In genomic region chr7:30194101-30194831, GRCm38 (mm10) we compare ENCODE assay signal across 8 mouse cellular contexts. TPM values are rescaled to one million over a fixed set of nuclear protein-coding genes. Genes with fewer than 3 reads are reported as not detected.
DNase-seq lines count a peak whose midpoint lies in the region; ATAC-seq lines count a peak whose summit lies in the region.

No protein-coding gene starts in this region.

- H3K4me2 ChIP-seq in heart, embryonic 15.5 days = peak overlapping the region; percentile 80

- H3K9me3 ChIP-seq in heart, embryonic 15.5 days (replicated peaks) = no peaks in the 10 kb centered on the region

- peak overlapping the region; percentile 88 for H3K27ac ChIP-seq in heart, embryonic 15.5 days

- peaks cover 33% of the 10 kb centered on the region for H3K36me3 ChIP-seq in heart, embryonic 15.5 days
- no peaks in the 10 kb centered on the region for H3K36me3 ChIP-seq in splenic B cell, adult 2 months (ENCODE audit: control insufficient read depth, insufficient read depth, low read length, poor library complexity, severe bottlenecking)

- H3K4me1 ChIP-seq in heart, embryonic 15.5 days (replicated peaks) = peaks cover 23% of the 10 kb centered on the region

- peak; percentile 16; the same call in 1 of the 2 replicates for ATAC-seq in heart, embryonic 15.5 days (replicated peaks; ENCODE audit: insufficient number of reproducible peaks, insufficient read depth, low FRiP score, low read depth)
- peak; percentile 17 for ATAC-seq in megakaryocyte, adult 5-6 weeks (ENCODE audit: poor library complexity, severe bottlenecking)

- H3K4me3 ChIP-seq in heart, embryonic 15.5 days = peak overlapping the region; percentile 80

- peak; percentile 47 for DNase-seq in gastrocnemius, adult 18-20 months (ENCODE audit: low spot score)
- DNase-seq in gastrocnemius, postnatal 25 days = no peak
- DNase-seq in MN1 (ENCODE audit: low spot score) = peak; percentile 49
- peak; percentile 49 for DNase-seq in embryo, embryonic 9.5 days (ENCODE audit: extremely low spot score)
- DNase-seq in kidney, postnatal 14 days = peak; percentile 52
- peak; percentile 48 for DNase-seq in splenic B cell, adult 2 months (ENCODE audit: low read depth, low spot score)

- under 1% methylated on average over 26 of the region's 26 CpGs for WGBS in heart, embryonic 15.5 days

- H3K9ac ChIP-seq in heart, embryonic 15.5 days = peak overlapping the region; percentile 83

- H3K27me3 ChIP-seq in heart, embryonic 15.5 days = no peaks in the 10 kb centered on the region
- H3K27me3 ChIP-seq in splenic B cell, adult 2 months (ENCODE audit: control insufficient read depth, insufficient read depth, low read length, poor library complexity, severe bottlenecking) = no peaks in the 10 kb centered on the region

RNA-seq across cellular contexts. Expression of gene Capns1, which starts 4.3 kb away (rescaled TPM):
- total RNA-seq in gastrocnemius, adult 18-20 months (2021) = 100 to 1,000 TPM; 198 to 205 TPM
- total RNA-seq in gastrocnemius, postnatal 25 days (2021) = 100 to 1,000 TPM; 201 to 255 TPM
- polyA plus RNA-seq in heart, embryonic 15.5 days (2015; fragmentation: Nextera tagmentation; extraction: Ambion mirVana) = 77.4 and 96.6 TPM in 2 replicates
- total RNA-seq in megakaryocyte, adult 5-6 weeks (2015) = 485 and 524 TPM in 2 replicates
- 307 and 314 TPM in 2 replicates for total RNA-seq in megakaryocyte, adult 5-6 weeks (2017)

RNA-seq across cellular contexts. Expression of gene Cox7a1, which starts 10.3 kb away (rescaled TPM):
- 100 to 1,000 TPM; 938 to 989 TPM for total RNA-seq in gastrocnemius, adult 18-20 months (2021)
- 1,000 to 10,000 TPM; 1,093 to 1,260 TPM for total RNA-seq in gastrocnemius, postnatal 25 days (2021)
- polyA plus RNA-seq in heart, embryonic 15.5 days (2015; fragmentation: Nextera tagmentation; extraction: Ambion mirVana) = 369 and 603 TPM in 2 replicates
- total RNA-seq in megakaryocyte, adult 5-6 weeks (2015) = 0.91 and 1.6 TPM in 2 replicates
- total RNA-seq in megakaryocyte, adult 5-6 weeks (2017) = 0.94 and 2.4 TPM in 2 replicates

RNA-seq across cellular contexts. Expression of gene Zfp146, which starts 24.7 kb away (rescaled TPM):
- 10 to 100 TPM; 24.7 to 28.7 TPM for total RNA-seq in gastrocnemius, adult 18-20 months (2021)
- total RNA-seq in gastrocnemius, postnatal 25 days (2021) = 10 to 100 TPM; 21.4 to 28.0 TPM
- 6.9 and 8.5 TPM in 2 replicates for polyA plus RNA-seq in heart, embryonic 15.5 days (2015; fragmentation: Nextera tagmentation; extraction: Ambion mirVana)
- total RNA-seq in megakaryocyte, adult 5-6 weeks (2015) = 16.6 and 25.2 TPM in 2 replicates
- 32.8 and 35.2 TPM in 2 replicates for total RNA-seq in megakaryocyte, adult 5-6 weeks (2017)

RNA-seq across cellular contexts. Expression of gene Polr2i, which starts 37.5 kb away (rescaled TPM):
- total RNA-seq in gastrocnemius, adult 18-20 months (2021) = 10 to 100 TPM; 57.1 to 57.7 TPM
- total RNA-seq in gastrocnemius, postnatal 25 days (2021) = 10 to 100 TPM; 50.8 to 58.9 TPM
- 99.7 and 105 TPM in 2 replicates for polyA plus RNA-seq in heart, embryonic 15.5 days (2015; fragmentation: Nextera tagmentation; extraction: Ambion mirVana)
- total RNA-seq in megakaryocyte, adult 5-6 weeks (2015) = 46.4 and 51.0 TPM in 2 replicates
- total RNA-seq in megakaryocyte, adult 5-6 weeks (2017) = 31.5 and 39.1 TPM in 2 replicates

RNA-seq across cellular contexts. Expression of gene Tbcb, which starts 37.8 kb away (rescaled TPM):
- 10 to 100 TPM; 29.6 to 31.9 TPM for total RNA-seq in gastrocnemius, adult 18-20 months (2021)
- total RNA-seq in gastrocnemius, postnatal 25 days (2021) = 10 to 100 TPM; 25.0 to 25.9 TPM
- 125 and 140 TPM in 2 replicates for polyA plus RNA-seq in heart, embryonic 15.5 days (2015; fragmentation: Nextera tagmentation; extraction: Ambion mirVana)
- 84.2 and 92.7 TPM in 2 replicates for total RNA-seq in megakaryocyte, adult 5-6 weeks (2015)
- total RNA-seq in megakaryocyte, adult 5-6 weeks (2017) = 30.2 and 48.2 TPM in 2 replicates

Comparison
In these comparisons a context has a peak if more than half of its experiments do, and no peak if none do; other contexts are left out.
1. RNA of gene Cox7a1, which starts 10.3 kb away (total RNA-seq): 1,093 to 1,260 TPM in gastrocnemius, postnatal 25 days and 938 to 989 TPM in gastrocnemius, adult 18-20 months; 0.91 to 2.4 TPM in megakaryocyte, adult 5-6 weeks; every median in the first group is over 100 times any median in the second.